Mouse (Mus musculus): Measurements from ENCODE around the gene Dhx9. TPM values are rescaled to one million over a fixed set of nuclear protein-coding genes. Genes with fewer than 3 reads are reported as not detected.
"Not testable (repeated sequence)": the region's sequence is repeated elsewhere in the genome, so short reads cannot be mapped to it uniquely, and the experiment has no call there.

Dhx9 gene
- polyA plus RNA-seq, 1 experiment from 2014 or later, result 59.0 TPM

- Histone ChIP-seq H3K4me3 (no peak overlapping the region), H3K36me3 (ENCODE audit: poor library complexity, severe bottlenecking) (no peaks in the 10 kb centered on the region), H3K4me2 (no peak overlapping the region), H3K9me3 (replicated peaks) (no peaks in the 10 kb centered on the region), H3K9ac (no peak overlapping the region), H3K27me3 (no peaks in the 10 kb centered on the region), H3K27ac (no peak overlapping the region), H3K4me1 (no peaks in the 10 kb centered on the region)
- 91% methylated on average over 9 of the region's 9 CpGs for WGBS
- ATAC-seq, result no peak
Observed at GRCm38 (mm10) chr1:153500030-153500429, 12.6 kb upstream of the Dhx9 start.

- H3K27me3 ChIP-seq, result no peaks in the 10 kb centered on the region
- 70% methylated on average over 3 of the region's 3 CpGs for whole genome bisulfite sequencing
- no peak overlapping the region for H3K9ac ChIP-seq
- H3K27ac ChIP-seq, result no peak overlapping the region
- ATAC-seq, result no peak
- no peak overlapping the region for H3K4me3 ChIP-seq
- H3K36me3 ChIP-seq (ENCODE audit: poor library complexity, severe bottlenecking), result no peaks in the 10 kb centered on the region
- no peaks in the 10 kb centered on the region for H3K4me1 ChIP-seq
- H3K9me3 ChIP-seq (replicated peaks), result no peaks in the 10 kb centered on the region
- H3K4me2 ChIP-seq, result no peak overlapping the region
Observed at GRCm38 (mm10) chr1:153496030-153496429, 8.6 kb upstream of the Dhx9 start.

GRCm38 (mm10) chr1:153493931-153494330 lies 6.5 kb upstream of the Dhx9 start:
- H3K4me1 ChIP-seq, result no peaks in the 10 kb centered on the region
- no peaks in the 10 kb centered on the region for H3K27me3 ChIP-seq
- no peaks in the 10 kb centered on the region for H3K36me3 ChIP-seq (ENCODE audit: poor library complexity, severe bottlenecking)
- no peak overlapping the region for H3K27ac ChIP-seq
- no peak overlapping the region for H3K4me2 ChIP-seq
- no peak overlapping the region for H3K4me3 ChIP-seq
- no peak for ATAC-seq
- H3K9me3 ChIP-seq (replicated peaks), result no peaks in the 10 kb centered on the region
- WGBS, result 25% methylated on average over 6 of the region's 6 CpGs
- H3K9ac ChIP-seq, result no peak overlapping the region

GRCm38 (mm10) chr1:153493338-153493737 lies 5.9 kb upstream of the Dhx9 start:
- no peaks in the 10 kb centered on the region for H3K27me3 ChIP-seq
- no peak overlapping the region for H3K4me3 ChIP-seq
- no peaks in the 10 kb centered on the region for H3K9me3 ChIP-seq (replicated peaks)
- no peak for ATAC-seq
- WGBS, result 16% methylated on average over 4 of the region's 4 CpGs
- H3K4me1 ChIP-seq, result no peaks in the 10 kb centered on the region
- H3K4me2 ChIP-seq, result no peak overlapping the region
- no peak overlapping the region for H3K27ac ChIP-seq
- H3K36me3 ChIP-seq (ENCODE audit: poor library complexity, severe bottlenecking), result no peaks in the 10 kb centered on the region
- no peak overlapping the region for H3K9ac ChIP-seq

- H3K4me1 ChIP-seq, result no peaks in the 10 kb centered on the region
- H3K27me3 ChIP-seq, result no peaks in the 10 kb centered on the region
- no peak overlapping the region for H3K4me3 ChIP-seq
- ATAC-seq, result no peak
- WGBS, result 96% methylated on average over 1 of the region's 1 CpGs
- H3K9ac ChIP-seq, result no peak overlapping the region
- no peak overlapping the region for H3K27ac ChIP-seq
- no peaks in the 10 kb centered on the region for H3K9me3 ChIP-seq (replicated peaks)
- no peak overlapping the region for H3K4me2 ChIP-seq
- no peaks in the 10 kb centered on the region for H3K36me3 ChIP-seq (ENCODE audit: poor library complexity, severe bottlenecking)
Observed at GRCm38 (mm10) chr1:153491822-153492221, 4.4 kb upstream of the Dhx9 start.

GRCm38 (mm10) chr1:153491345-153491744 lies 3.9 kb upstream of the Dhx9 start:
- 84% methylated on average over 2 of the region's 2 CpGs for WGBS

GRCm38 (mm10) chr1:153489963-153490362 lies 2.5 kb upstream of the Dhx9 start:
- no peak overlapping the region for H3K9ac ChIP-seq
- H3K36me3 ChIP-seq (ENCODE audit: poor library complexity, severe bottlenecking), result no peaks in the 10 kb centered on the region
- no peak for ATAC-seq
- H3K4me1 ChIP-seq, result peaks cover 14% of the 10 kb centered on the region
- H3K4me2 ChIP-seq, result no peak overlapping the region
- no peaks in the 10 kb centered on the region for H3K27me3 ChIP-seq
- H3K9me3 ChIP-seq (replicated peaks), result no peaks in the 10 kb centered on the region
- WGBS, result 89% methylated on average over 4 of the region's 4 CpGs
- no peak overlapping the region for H3K27ac ChIP-seq
- no peak overlapping the region for H3K4me3 ChIP-seq

More at GRCm38 (mm10) chr1:153491345-153491744, 3.9 kb upstream of the Dhx9 start:
- H3K4me3 ChIP-seq, result no peak overlapping the region
- no peak overlapping the region for H3K27ac ChIP-seq
- no peak for ATAC-seq
- H3K27me3 ChIP-seq, result no peaks in the 10 kb centered on the region
- H3K4me2 ChIP-seq, result no peak overlapping the region
- no peaks in the 10 kb centered on the region for H3K36me3 ChIP-seq (ENCODE audit: poor library complexity, severe bottlenecking)
- no peaks in the 10 kb centered on the region for H3K9me3 ChIP-seq (replicated peaks)
- 0 out of 2 replicates have a peak, but pooled peaks cover under 1% of the 10 kb centered on the region for H3K4me1 ChIP-seq
- no peak overlapping the region for H3K9ac ChIP-seq

- Histone ChIP-seq H3K9me3 (replicated peaks) (no peaks in the 10 kb centered on the region), H3K9ac (no peak overlapping the region), H3K4me3 (no peak overlapping the region), H3K36me3 (ENCODE audit: poor library complexity, severe bottlenecking) (no peaks in the 10 kb centered on the region), H3K27me3 (no peaks in the 10 kb centered on the region), H3K4me2 (no peak overlapping the region), H3K4me1 (peaks cover 18% of the 10 kb centered on the region), H3K27ac (no peak overlapping the region)
- no peak for ATAC-seq
- 55% methylated on average over 2 of the region's 2 CpGs for WGBS
Observed at GRCm38 (mm10) chr1:153489540-153489939, 2.1 kb upstream of the Dhx9 start.

- Histone ChIP-seq H3K9ac (no peak overlapping the region), H3K9me3 (replicated peaks) (no peaks in the 10 kb centered on the region), H3K4me1 (peaks cover 23% of the 10 kb centered on the region), H3K4me3 (no peak overlapping the region), H3K36me3 (ENCODE audit: poor library complexity, severe bottlenecking) (no peaks in the 10 kb centered on the region), H3K4me2 (no peak overlapping the region), H3K27me3 (no peaks in the 10 kb centered on the region), H3K27ac (no peak overlapping the region)
- no peak for ATAC-seq
- 50% methylated on average over 7 of the region's 7 CpGs for WGBS
Observed at GRCm38 (mm10) chr1:153489132-153489531, 1.7 kb upstream of the Dhx9 start.

GRCm38 (mm10) chr1:153486767-153487499 lies 527 bp downstream of the Dhx9 start:
- H3K9me3 ChIP-seq (replicated peaks), result no peaks in the 10 kb centered on the region
- peak overlapping the region; percentile 93 for H3K4me2 ChIP-seq
- peak overlapping the region; percentile 96 for H3K27ac ChIP-seq
- H3K4me3 ChIP-seq, result peak overlapping the region; percentile 99
- H3K27me3 ChIP-seq, result no peaks in the 10 kb centered on the region
- peak overlapping the region; percentile 100 for H3K9ac ChIP-seq
- H3K4me1 ChIP-seq, result peaks cover 33% of the 10 kb centered on the region
- under 1% methylated on average over 62 of the region's 64 CpGs for WGBS
- ATAC-seq, result peak; percentile 87
- peaks cover 13% of the 10 kb centered on the region for H3K36me3 ChIP-seq (ENCODE audit: poor library complexity, severe bottlenecking)

GRCm38 (mm10) chr1:153486120-153486519 lies 1.3 kb downstream of the Dhx9 start:
- 14% methylated on average over 6 of the region's 6 CpGs for WGBS
- H3K4me2 ChIP-seq, result peak overlapping the region; percentile 93
- not testable (repeated sequence) for H3K27ac ChIP-seq; ATAC-seq; H3K27me3 ChIP-seq; H3K9me3 ChIP-seq (replicated peaks)
- H3K4me3 ChIP-seq, result peak overlapping the region; percentile 99
- H3K4me1 ChIP-seq, result peaks cover 33% of the 10 kb centered on the region
- H3K9ac ChIP-seq, result peak overlapping the region; percentile 100
- H3K36me3 ChIP-seq (ENCODE audit: poor library complexity, severe bottlenecking), result peaks cover 20% of the 10 kb centered on the region

GRCm38 (mm10) chr1:153485201-153485796 lies 2.2 kb downstream of the Dhx9 start:
- Histone ChIP-seq H3K4me1 (peaks cover 33% of the 10 kb centered on the region), H3K27ac (no peak overlapping the region), H3K4me2 (peak overlapping the region; percentile 93), H3K9me3 (replicated peaks) (no peaks in the 10 kb centered on the region), H3K27me3 (no peaks in the 10 kb centered on the region), H3K9ac (peak overlapping the region; percentile 54), H3K36me3 (ENCODE audit: poor library complexity, severe bottlenecking) (peaks cover 28% of the 10 kb centered on the region), H3K4me3 (peak overlapping the region; percentile 99)
- 42% methylated on average over 2 of the region's 2 CpGs for WGBS
- ATAC-seq, result no peak

All from forebrain, embryonic 13.5 days (tissue).